34 mouse cellular contexts compared by ENCODE assay signal in the genomic region with DNA sequence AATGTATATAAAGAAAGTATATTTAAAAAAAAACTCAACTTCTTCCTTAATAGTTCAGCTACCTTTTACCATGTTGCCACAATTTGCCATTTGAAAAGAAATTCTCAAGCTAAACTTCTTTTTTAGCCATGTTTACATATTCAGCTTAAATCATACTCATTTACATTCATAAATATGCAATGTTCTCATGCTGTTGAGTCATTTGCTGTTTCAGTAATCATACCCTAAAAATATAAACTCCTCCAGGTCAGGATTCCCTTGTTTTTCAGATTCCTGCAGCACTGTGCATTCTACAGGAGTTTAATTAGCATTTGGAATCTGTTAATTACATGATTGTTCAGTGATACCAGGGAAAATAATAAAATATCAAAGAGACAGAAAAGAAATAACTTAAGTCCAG.
"Had no signal": no experiment of that assay in that cellular context is flagged by ENCODE, and none has a peak within 500 bp of the region (broad histone marks: within the 10 kb centered on the region; RNA-seq: fewer than 3 reads in every experiment).

No protein-coding gene starts in this region.

- H3K27ac ChIP-seq: heart, embryonic 13.5 days; heart, embryonic 15.5 days; hindbrain, embryonic 10.5 days; hindbrain, embryonic 12.5 days; hindbrain, embryonic 13.5 days; hindbrain, embryonic 14.5 days; hindbrain, embryonic 15.5 days; hindbrain, postnatal 0 days; intestine, embryonic 15.5 days; kidney, embryonic 15.5 days; kidney, postnatal 0 days; layer of hippocampus, adult 2 months; left cerebral cortex, adult 2 months had no signal

- H3K9ac ChIP-seq: heart, embryonic 12.5 days; heart, embryonic 13.5 days; heart, embryonic 15.5 days; hindbrain, embryonic 12.5 days; hindbrain, embryonic 13.5 days; hindbrain, embryonic 14.5 days; hindbrain, embryonic 15.5 days; intestine, embryonic 15.5 days; kidney, embryonic 15.5 days had no signal

- H3K4me2 ChIP-seq: heart, embryonic 12.5 days; heart, embryonic 13.5 days; heart, embryonic 15.5 days; hindbrain, embryonic 12.5 days; hindbrain, embryonic 13.5 days; hindbrain, embryonic 14.5 days; hindbrain, embryonic 15.5 days; intestine, embryonic 15.5 days; kidney, embryonic 15.5 days had no signal

- ATAC-seq: hindbrain, embryonic 16.5 days; hindbrain, postnatal 0 days; inflammation-experienced regulatory T-cells, adult 6 months; intestine, embryonic 15.5 days; intestine, embryonic 16.5 days; intestine, postnatal 0 days had no signal

- H3K4me1 ChIP-seq: heart, embryonic 15.5 days; hindbrain, embryonic 10.5 days; hindbrain, embryonic 12.5 days; intestine, embryonic 15.5 days; kidney, embryonic 15.5 days had no signal

- DNase-seq: heart, postnatal 10 days; heart, postnatal 14 days; heart, postnatal 36 days; heart, postnatal 4 days; kidney, adult 11 months; kidney, adult 18-20 months; kidney, adult 2 months; kidney, adult 8-10 months; kidney, adult 9 months; kidney, postnatal 10 days; kidney, postnatal 14 days; kidney, postnatal 25 days; kidney, postnatal 36 days; kidney, postnatal 4 days; layer of hippocampus, adult 9-11 months; layer of hippocampus, postnatal 36 days had no signal

- H3K27me3 ChIP-seq: heart, embryonic 12.5 days; heart, embryonic 13.5 days; heart, embryonic 15.5 days; hindbrain, embryonic 12.5 days; hindbrain, embryonic 13.5 days; hindbrain, embryonic 15.5 days; intestine, embryonic 15.5 days; kidney, embryonic 15.5 days had no signal

- H3K4me3 ChIP-seq: heart, embryonic 12.5 days; heart, embryonic 13.5 days; heart, embryonic 15.5 days; hindbrain, embryonic 10.5 days; hindbrain, embryonic 12.5 days; hindbrain, embryonic 13.5 days; hindbrain, embryonic 15.5 days; intestine, embryonic 15.5 days; kidney, embryonic 15.5 days; layer of hippocampus, adult 2 months; left cerebral cortex, adult 2 months had no signal

- H3K36me3 ChIP-seq: heart, embryonic 12.5 days; heart, embryonic 13.5 days; heart, embryonic 15.5 days; hindbrain, embryonic 10.5 days; hindbrain, embryonic 12.5 days; hindbrain, embryonic 13.5 days; hindbrain, embryonic 15.5 days; intestine, embryonic 15.5 days; kidney, embryonic 15.5 days had no signal

- H3K9me3 ChIP-seq: heart, embryonic 12.5 days; heart, embryonic 13.5 days; heart, embryonic 15.5 days; hindbrain, embryonic 10.5 days; hindbrain, embryonic 12.5 days; hindbrain, embryonic 13.5 days; hindbrain, embryonic 15.5 days; intestine, embryonic 15.5 days; kidney, embryonic 15.5 days had no signal
